Mouse (Mus musculus) ES-E14 (cell line): ENCODE measurements at regions not wholly inside any gene's neighbourhood (a gene's known extent, or its start where the extent isn't known, plus 50 kb on each side); places are given as distances from the start of the nearest gene placed in this dataset.

Experiments used
- HCFC1 ChIP-seq: IDR thresholded peaks from 2 replicates; pipeline ENCODE4 v1.6.1; 2012; ENCODE audit warnings: low read length, inconsistent platforms, borderline replicate concordance; ENCODE audit not compliant: insufficient read depth
- ZC3H11A ChIP-seq: IDR thresholded peaks from 2 replicates; pipeline ENCODE4 v1.6.1; 2012; ENCODE audit warnings: low read depth, mild to moderate bottlenecking, inconsistent platforms, low read length, borderline replicate concordance
- ZNF384 ChIP-seq: IDR thresholded peaks from 2 replicates; pipeline ENCODE4 v1.6.1; 2012; ENCODE audit warnings: low read depth, low read length, inconsistent platforms

DNA sequence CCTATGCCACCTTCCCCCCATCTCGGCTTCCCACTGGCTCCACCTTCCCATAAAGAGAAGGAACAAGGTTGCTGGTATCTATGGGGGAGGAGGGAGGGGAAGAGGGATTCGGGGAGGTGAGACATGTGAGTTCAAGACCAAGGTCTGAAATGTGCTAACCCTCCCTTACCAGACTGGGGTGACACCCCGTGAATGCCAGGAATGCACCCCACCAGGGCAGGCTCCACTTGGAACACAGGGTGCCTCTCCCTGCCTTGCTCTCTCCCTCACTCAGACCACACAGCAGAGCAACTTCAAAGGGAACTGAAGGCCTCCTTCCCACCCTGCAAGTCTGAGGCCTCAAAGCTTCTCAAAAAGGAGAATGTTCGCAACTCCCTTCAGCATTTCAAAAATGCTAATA lies 230.5 kb upstream of the Rgma start:
- TF ChIP-seq HCFC1 (no peak), ZC3H11A (no peak), ZNF384 (no peak)
